Mouse (Mus musculus) lung, postnatal 0 days (tissue): ENCODE data around the gene Heyl. TPM values are rescaled to one million over a fixed set of nuclear protein-coding genes. Genes with fewer than 3 reads are reported as not detected.
A peak's percentile ranks its signal among the peaks of the same experiment; 100 is the strongest.

Source experiments
- ATAC-seq: fragments of 200-750 bp; cut with Nextera tagmentation; 2 replicates; pipeline ENCODE4 v1.8.0; 2017; ENCODE audit warnings: moderate library complexity
- DNase-seq: peaks from one replicate; pipeline ENCODE4 v3.0.0-alpha.2; 2016; ENCODE audit warnings: low spot score
- H3K27ac ChIP-seq: fragments of 300-500 bp; sonication (generic); 2 replicates; pipeline ENCODE4 v1.5.1; 2014; ENCODE audit warnings: antibody characterized with exemption, mild to moderate bottlenecking, low read length, mixed read lengths
- H3K27me3 ChIP-seq: fragments of 300-500 bp; sonication (generic); replicated peaks from 2 replicates; pipeline ENCODE4 v1.6.1; 2014; ENCODE audit warnings: low read length, mixed read lengths; ENCODE audit not compliant: insufficient read depth
- H3K36me3 ChIP-seq: fragments of 300-500 bp; sonication (generic); 2 replicates; pipeline ENCODE4 v1.6.1; 2014; ENCODE audit warnings: low read length, mixed read lengths; ENCODE audit not compliant: insufficient read depth
- H3K4me1 ChIP-seq: fragments of 300-500 bp; sonication (generic); 2 replicates; pipeline ENCODE4 v1.6.1; 2014; ENCODE audit warnings: antibody characterized with exemption, low read depth, low read length, mixed read lengths; ENCODE audit not compliant: insufficient read depth
- H3K4me2 ChIP-seq: fragments of 300-500 bp; sonication (generic); replicated peaks from 2 replicates; pipeline ENCODE4 v1.6.1; 2014; ENCODE audit warnings: low read depth, mild to moderate bottlenecking, low read length, moderate library complexity, mixed read lengths
- H3K4me3 ChIP-seq: fragments of 300-500 bp; sonication (generic); 2 replicates; pipeline ENCODE4 v1.5.1; 2014; ENCODE audit warnings: low read depth, low read length
- H3K9ac ChIP-seq: fragments of 300-500 bp; sonication (generic); replicated peaks from 2 replicates; pipeline ENCODE4 v1.6.1; 2014; ENCODE audit warnings: low read depth, mild to moderate bottlenecking
- H3K9me3 ChIP-seq: fragments of 300-500 bp; sonication (generic); 2 replicates; pipeline ENCODE4 v1.6.1; 2016; ENCODE audit warnings: low read length, mixed read lengths
- CTCF ChIP-seq: IDR thresholded peaks from 2 replicates; pipeline ENCODE4 v1.5.1; 2016; ENCODE audit warnings: antibody characterized with exemption, mild to moderate bottlenecking
- EP300 ChIP-seq: IDR thresholded peaks from 2 replicates; pipeline ENCODE4 v1.6.1; 2016; ENCODE audit warnings: antibody characterized with exemption, mild to moderate bottlenecking, control low read depth
- WGBS: fragments of 180-500 bp; shearing (Covaris S2); extraction: QIAGEN DNeasy Blood & Tissue Kit; methylation state at CpG from one replicate; pipeline ENCODE4 v1.1.7; 2014; 5-methylcytosine and 5-hydroxymethylcytosine counted together
- polyA plus RNA-seq: library from polyadenylated mRNA; unstranded; fragments of >200 nt; fragmentation: Nextera tagmentation; extraction: Ambion mirVana; gene quantifications from 2 replicates; pipeline ENCODE4 v1.2.1, GENCODE M21; 2015

Heyl gene
- polyA plus RNA-seq, 1 experiment from 2014 or later, result 23.6 TPM

DNA sequence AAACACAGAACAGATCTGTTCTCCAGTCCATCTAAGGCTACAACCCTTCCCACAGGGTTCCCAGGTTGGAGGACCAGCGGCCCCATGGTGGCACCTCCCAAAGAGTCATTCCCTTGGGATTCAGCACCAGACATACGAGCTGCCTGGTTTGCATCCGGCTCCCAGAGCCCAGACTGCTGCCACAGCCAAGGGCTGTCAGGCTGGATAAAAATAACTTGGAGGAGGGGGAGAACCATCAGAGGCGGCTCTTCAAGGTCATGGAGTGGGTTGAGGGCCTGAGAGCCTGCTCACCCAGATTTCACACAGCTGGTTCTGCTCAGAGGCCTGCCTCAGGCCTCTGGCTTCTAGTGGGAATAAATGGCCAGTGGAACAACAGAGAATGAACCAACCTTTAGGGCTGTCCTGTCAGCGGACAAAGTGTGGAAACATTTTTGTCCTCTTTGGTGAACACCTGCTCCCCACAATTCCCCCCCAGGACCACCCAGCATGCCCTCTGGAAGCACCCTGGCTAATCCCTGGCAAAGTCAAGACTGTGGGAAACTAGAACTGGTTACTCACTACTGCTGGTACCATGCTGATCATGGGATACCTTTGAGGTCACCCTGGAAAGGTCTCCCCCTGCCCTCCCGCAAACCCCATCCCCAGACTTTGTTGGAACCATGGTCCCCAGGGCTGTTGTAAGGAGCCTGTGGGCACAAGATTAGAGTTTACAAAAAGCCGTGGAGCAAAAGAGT, 14.0 kb downstream of the Heyl start:
- DNase-seq, result peak; percentile 89
- no peaks in the 10 kb centered on the region for H3K27me3 ChIP-seq
- TF ChIP-seq EP300 (peak; percentile 68; the same call in 1 of the 2 replicates), CTCF (no peak)
- H3K4me3 ChIP-seq, result no peak overlapping the region
- no peak overlapping the region for H3K27ac ChIP-seq
- H3K9ac ChIP-seq, result no peak overlapping the region
- H3K4me1 ChIP-seq, result no peaks in the 10 kb centered on the region
- ATAC-seq, result peak; percentile 84
- no peak overlapping the region for H3K4me2 ChIP-seq
- no peaks in the 10 kb centered on the region for H3K36me3 ChIP-seq
- WGBS, result 32% methylated on average over 7 of the region's 7 CpGs
- H3K9me3 ChIP-seq, result no peaks in the 10 kb centered on the region

DNA sequence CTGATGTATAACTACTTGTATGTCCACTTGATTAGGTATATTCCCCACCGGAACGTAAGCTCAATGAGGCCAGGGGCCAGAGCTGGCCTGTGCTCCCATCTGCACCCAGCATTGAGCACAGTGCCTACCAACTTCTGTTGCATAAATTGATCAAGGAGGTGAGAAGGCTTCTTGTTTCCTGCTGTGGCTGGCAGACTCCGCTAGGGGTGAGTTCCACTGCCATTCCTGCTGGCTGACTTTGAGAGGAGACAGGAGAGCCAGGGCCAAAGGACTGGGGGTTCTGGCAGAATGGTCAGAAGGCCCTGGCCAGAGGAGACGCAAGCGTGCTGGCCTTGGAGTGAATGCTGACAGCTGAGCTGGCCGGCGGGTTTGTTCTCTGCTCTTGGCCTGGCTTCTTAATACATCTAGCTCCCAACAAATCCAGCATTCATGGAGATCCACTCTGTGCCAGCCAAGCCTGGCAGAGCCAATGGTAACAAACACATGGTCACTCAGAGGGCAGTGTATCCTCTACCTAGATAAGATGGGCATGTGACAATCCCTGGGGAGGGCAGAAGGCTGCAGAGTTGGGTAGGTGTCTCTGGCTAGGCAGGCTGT, 15.7 kb downstream of the Heyl start:
- no peaks in the 10 kb centered on the region for H3K9me3 ChIP-seq
- DNase-seq (peak; percentile 43), ATAC-seq (peak; percentile 23)
- H3K27ac ChIP-seq, result no peak overlapping the region
- TF ChIP-seq EP300 (no peak), CTCF (peak; percentile 25; the same call in 1 of the 2 replicates)
- no peaks in the 10 kb centered on the region for H3K4me1 ChIP-seq
- WGBS, result 47% methylated on average over 7 of the region's 7 CpGs
- H3K4me3 ChIP-seq, result no peak overlapping the region
- H3K36me3 ChIP-seq, result no peaks in the 10 kb centered on the region
- no peak overlapping the region for H3K4me2 ChIP-seq
- no peak overlapping the region for H3K9ac ChIP-seq
- H3K27me3 ChIP-seq, result no peaks in the 10 kb centered on the region

DNA sequence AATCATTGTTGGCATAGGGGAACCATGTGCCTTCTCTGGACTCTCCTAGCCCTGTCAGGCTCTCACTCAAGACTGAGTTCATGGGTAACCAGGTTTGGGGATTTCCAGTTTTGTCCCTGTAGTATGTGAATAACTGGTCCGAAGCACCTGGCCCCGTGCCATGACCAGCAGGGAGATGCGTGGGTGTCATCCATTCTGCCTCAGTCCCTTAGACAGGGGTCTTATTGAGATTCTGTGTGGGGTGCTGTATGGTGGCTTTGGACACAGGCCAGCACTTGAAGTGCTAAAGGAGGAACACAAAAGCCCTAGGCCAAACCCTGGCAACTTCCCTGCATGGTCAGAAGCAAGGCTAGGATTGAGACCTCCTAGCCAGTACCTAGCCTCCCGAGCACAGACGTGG, 18.9 kb downstream of the Heyl start:
- Histone ChIP-seq H3K36me3 (no peaks in the 10 kb centered on the region), H3K9me3 (no peaks in the 10 kb centered on the region), H3K4me2 (no peak overlapping the region), H3K27ac (no peak overlapping the region), H3K27me3 (no peaks in the 10 kb centered on the region), H3K9ac (no peak overlapping the region), H3K4me3 (no peak overlapping the region), H3K4me1 (no peaks in the 10 kb centered on the region)
- WGBS, result 72% methylated on average over 5 of the region's 5 CpGs
- DNase-seq (no peak), ATAC-seq (no peak)
- no peak for TF ChIP-seq EP300
- no peak for TF ChIP-seq CTCF

DNA sequence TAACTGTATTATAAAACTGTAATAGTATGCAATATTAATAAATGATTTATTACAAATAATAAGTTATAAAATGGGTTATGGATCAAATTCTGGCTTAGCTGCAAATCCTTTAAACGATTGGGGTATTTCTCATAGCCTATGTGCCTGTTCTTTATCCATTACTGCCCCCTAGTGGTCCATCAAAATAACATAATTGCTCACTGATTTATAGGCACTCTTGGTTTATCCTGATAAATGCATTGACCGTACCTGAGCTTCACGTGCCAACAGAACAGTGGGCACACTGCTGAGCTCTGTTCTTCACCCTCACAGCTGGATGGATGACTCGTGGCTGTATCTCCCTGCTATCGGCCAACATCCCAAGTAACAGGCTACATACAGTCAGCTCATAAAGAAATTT, 21.3 kb downstream of the Heyl start:
- TF ChIP-seq CTCF (peak; percentile 84), EP300 (no peak)
- ATAC-seq (peak; percentile 49), DNase-seq (peak; percentile 82)
- no peak overlapping the region for H3K4me3 ChIP-seq
- no peaks in the 10 kb centered on the region for H3K4me1 ChIP-seq
- no peak overlapping the region for H3K27ac ChIP-seq
- H3K9me3 ChIP-seq, result no peaks in the 10 kb centered on the region
- H3K9ac ChIP-seq, result no peak overlapping the region
- 14% methylated on average over 5 of the region's 5 CpGs for WGBS
- H3K27me3 ChIP-seq, result no peaks in the 10 kb centered on the region
- no peak overlapping the region for H3K4me2 ChIP-seq
- no peaks in the 10 kb centered on the region for H3K36me3 ChIP-seq

DNA sequence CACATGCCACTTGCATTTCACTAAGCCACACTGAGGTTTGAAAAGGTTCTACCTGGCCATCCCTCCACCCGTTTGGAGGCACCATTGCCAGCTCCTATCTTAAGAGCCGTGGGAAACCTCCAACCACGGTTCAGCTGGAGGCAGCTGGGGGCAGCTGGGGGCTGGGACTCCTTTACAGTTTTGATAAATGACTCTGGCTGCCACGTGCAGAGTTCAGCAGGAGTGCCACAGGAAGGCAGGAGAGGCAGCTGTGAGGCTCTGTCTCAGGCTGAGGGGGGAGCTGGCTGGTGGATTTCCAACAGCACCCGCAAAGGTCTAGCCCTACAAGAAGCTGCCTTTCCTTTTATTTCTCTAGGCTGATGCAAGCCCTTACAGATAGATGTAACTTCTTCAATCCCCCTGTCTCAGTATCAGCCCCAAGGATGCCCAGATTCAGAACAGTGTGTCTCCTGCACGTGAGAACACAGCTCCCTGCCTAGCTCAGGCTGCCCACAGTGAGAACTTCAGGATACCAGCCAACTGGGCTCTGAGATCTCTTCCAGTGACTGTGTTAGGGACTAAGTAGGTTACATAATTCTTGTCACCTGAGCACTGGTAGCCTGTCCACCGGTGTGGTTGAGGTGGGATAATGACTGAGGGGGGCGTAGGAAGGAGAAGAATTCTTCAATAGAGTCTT, 26.9 kb downstream of the Heyl start:
- H3K27me3 ChIP-seq, result no peaks in the 10 kb centered on the region
- ATAC-seq (no peak), DNase-seq (no peak)
- no peaks in the 10 kb centered on the region for H3K36me3 ChIP-seq
- no peak overlapping the region for H3K4me3 ChIP-seq
- H3K9me3 ChIP-seq, result no peaks in the 10 kb centered on the region
- H3K27ac ChIP-seq, result no peak overlapping the region
- H3K4me2 ChIP-seq, result no peak overlapping the region
- WGBS, result 27% methylated on average over 8 of the region's 8 CpGs
- no peak overlapping the region for H3K9ac ChIP-seq
- no peaks in the 10 kb centered on the region for H3K4me1 ChIP-seq
- TF ChIP-seq CTCF (no peak), EP300 (no peak)

DNA sequence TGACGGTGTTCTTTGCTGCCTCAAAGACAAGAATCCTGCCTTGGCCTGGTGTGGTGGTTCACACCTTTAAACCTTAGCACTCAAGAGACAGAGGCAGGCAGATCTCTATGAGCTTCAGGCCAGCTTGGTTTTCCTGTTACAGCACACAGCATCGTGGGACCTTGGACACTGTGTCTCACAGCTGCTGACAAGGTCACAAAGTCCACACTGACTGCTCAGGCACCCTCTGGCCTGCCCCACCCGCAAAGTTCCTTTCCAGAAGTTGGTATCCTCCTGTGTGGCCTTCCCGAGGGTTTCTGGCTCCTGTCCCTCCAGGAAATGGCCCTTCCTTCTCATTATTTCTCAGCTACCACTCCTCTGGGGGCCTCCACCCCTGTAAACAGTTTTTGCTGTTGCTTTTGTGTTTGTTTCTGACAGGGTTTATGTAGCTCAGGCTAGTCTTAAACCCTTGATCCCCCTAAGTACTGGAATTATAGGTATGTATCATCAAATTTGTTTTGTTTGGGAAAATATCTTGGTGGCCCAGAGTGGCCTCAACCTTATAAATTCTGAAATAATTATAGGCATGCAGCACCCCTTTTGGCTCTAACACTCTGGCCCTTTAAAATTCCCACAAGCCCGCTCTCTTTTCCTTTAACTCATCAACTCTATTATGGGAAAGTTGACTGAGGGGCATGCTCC, 28.5 kb downstream of the Heyl start, which contains the start of gene Pabpc4:
TSS of gene Pabpc4 (plus strand) at position 631 of the 681 bp plus-strand sequence.
- H3K27ac ChIP-seq, result no peak within 1 kb of the TSS
- H3K36me3 ChIP-seq, result no peaks in the 10 kb centered on the region
- no peak for DNase-seq
- no peaks in the 10 kb centered on the region for H3K27me3 ChIP-seq
- no peak within 1 kb of the TSS for H3K9ac ChIP-seq
- no peak within 1 kb of the TSS for H3K4me3 ChIP-seq
- WGBS, result 55% methylated on average over 5 of the region's 5 CpGs
- no peaks in the 10 kb centered on the region for H3K9me3 ChIP-seq
- H3K4me1 ChIP-seq, result no peaks in the 10 kb centered on the region
- H3K4me2 ChIP-seq, result no peak within 1 kb of the TSS
- no peak for TF ChIP-seq EP300
- TF ChIP-seq CTCF, result no peak
- no peak for ATAC-seq
